Mouse (Mus musculus) stomach, embryonic 16.5 days (tissue): Measurements from ENCODE around the gene Aldh1b1. TPM values are rescaled to one million over a fixed set of nuclear protein-coding genes. Genes with fewer than 3 reads are reported as not detected.

ENCODE experiments used
- ATAC-seq: fragments of 200-750 bp; cut with Nextera tagmentation; 2 replicates; pipeline ENCODE4 v1.8.0; 2017; ENCODE audit warnings: moderate number of reproducible peaks, moderate TSS enrichment; ENCODE audit not compliant: insufficient read depth, low FRiP score
- H3K27ac ChIP-seq: fragments of 300-500 bp; sonication (generic); 2 replicates; pipeline ENCODE4 v1.5.1; 2014; ENCODE audit warnings: low read length
- H3K27me3 ChIP-seq: fragments of 300-500 bp; sonication (generic); 2 replicates; pipeline ENCODE4 v1.6.1; 2014; ENCODE audit warnings: low read length, control low read depth, mixed read lengths; ENCODE audit not compliant: control insufficient read depth, insufficient read depth
- H3K36me3 ChIP-seq: fragments of 300-500 bp; sonication (generic); 2 replicates; pipeline ENCODE4 v1.6.1; 2014; ENCODE audit warnings: low read length; ENCODE audit not compliant: control insufficient read depth, insufficient read depth
- H3K4me1 ChIP-seq: fragments of 300-500 bp; sonication (generic); 2 replicates; pipeline ENCODE4 v1.6.1; 2014; ENCODE audit warnings: low read length, control low read depth, mixed read lengths; ENCODE audit not compliant: control insufficient read depth, insufficient read depth
- H3K4me2 ChIP-seq: fragments of 300-500 bp; sonication (generic); 2 replicates; pipeline ENCODE4 v1.6.1; 2014; ENCODE audit warnings: low read depth, low read length, mixed read lengths
- H3K4me3 ChIP-seq: fragments of 300-500 bp; sonication (generic); replicated peaks from 2 replicates; pipeline ENCODE4 v1.5.1; 2014; ENCODE audit warnings: mild to moderate bottlenecking, low read length
- H3K9ac ChIP-seq: fragments of 300-500 bp; sonication (generic); 2 replicates; pipeline ENCODE4 v1.6.1; 2014; ENCODE audit warnings: low read length
- H3K9me3 ChIP-seq: fragments of 300-500 bp; sonication (generic); replicated peaks from 2 replicates; pipeline ENCODE4 v1.6.1; 2016; ENCODE audit warnings: low read length, control low read depth; ENCODE audit not compliant: control insufficient read depth
- WGBS: fragments of 180-500 bp; shearing (Covaris S2); extraction: QIAGEN DNeasy Blood & Tissue Kit; methylation state at CpG from one replicate; pipeline ENCODE4 v1.1.7; 2014; 5-methylcytosine and 5-hydroxymethylcytosine counted together
- polyA plus RNA-seq: library from polyadenylated mRNA; unstranded; fragments of >200 nt; fragmentation: Nextera tagmentation; extraction: Ambion mirVana; gene quantifications from 2 replicates; pipeline ENCODE4 v1.2.1, GENCODE M21; 2015

Aldh1b1 gene
- polyA plus RNA-seq, 1 experiment from 2014 or later, result 95.3 TPM

DNA sequence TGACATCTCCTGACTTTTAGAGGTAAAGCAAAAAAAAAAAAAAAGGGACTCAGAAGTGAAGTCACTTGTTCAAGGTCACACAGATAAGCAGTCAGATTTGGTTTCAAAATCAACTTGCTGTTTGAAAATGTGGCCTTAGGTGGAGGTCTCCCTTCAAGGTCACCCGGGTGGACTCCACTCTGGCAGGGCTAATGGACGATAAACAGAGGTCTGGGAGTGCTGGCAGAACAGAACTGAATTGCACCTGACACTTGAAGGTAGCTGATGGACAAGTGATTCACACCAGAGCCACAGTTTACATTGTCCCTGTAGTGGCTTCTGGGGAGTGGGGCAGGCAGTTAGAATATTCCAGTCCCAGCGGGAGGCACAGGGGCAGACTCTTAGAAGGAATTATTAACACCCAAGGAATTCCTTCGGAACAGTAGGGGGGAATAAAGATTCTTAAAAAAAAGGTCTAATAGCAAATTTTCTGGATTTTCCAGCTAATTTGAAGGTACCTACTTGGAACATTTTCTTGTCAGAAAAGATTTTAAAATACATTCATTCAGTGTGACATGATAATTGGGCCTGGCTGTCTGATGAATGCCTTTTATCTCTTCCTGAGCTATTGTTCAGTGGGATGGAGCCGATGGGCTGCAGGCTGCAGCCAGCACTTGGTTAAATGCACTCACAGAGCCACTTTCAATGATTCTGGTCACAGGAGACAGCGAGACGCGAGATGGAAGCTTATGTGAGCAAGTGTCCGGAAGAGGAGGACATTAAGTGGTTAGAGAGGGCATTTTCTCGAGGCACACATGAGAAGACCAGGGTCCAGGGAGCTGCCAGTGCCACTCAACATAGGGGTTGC is 28.8 kb upstream of the Aldh1b1 start:
- no peak for ATAC-seq
- Histone ChIP-seq H3K4me1 (peaks cover 34% of the 10 kb centered on the region), H3K4me3 (no peak overlapping the region), H3K36me3 (no peaks in the 10 kb centered on the region), H3K9me3 (no peaks in the 10 kb centered on the region), H3K4me2 (no peak overlapping the region), H3K9ac (no peak overlapping the region), H3K27me3 (peaks cover 5% of the 10 kb centered on the region; the same call in 1 of the 2 replicates), H3K27ac (no peak overlapping the region)
- 42% methylated on average over 10 of the region's 10 CpGs for whole genome bisulfite sequencing

- Histone ChIP-seq H3K4me1 (peaks cover 28% of the 10 kb centered on the region), H3K4me2 (no peak overlapping the region), H3K9me3 (no peaks in the 10 kb centered on the region), H3K27me3 (peaks cover 5% of the 10 kb centered on the region; the same call in 1 of the 2 replicates), H3K9ac (no peak overlapping the region), H3K27ac (no peak overlapping the region), H3K4me3 (no peak overlapping the region), H3K36me3 (no peaks in the 10 kb centered on the region)
- WGBS, result 44% methylated on average over 4 of the region's 4 CpGs
- ATAC-seq, result no peak
Measured at GRCm38 (mm10) chr4:45770638-45771033, 28.2 kb upstream of the Aldh1b1 start.

DNA sequence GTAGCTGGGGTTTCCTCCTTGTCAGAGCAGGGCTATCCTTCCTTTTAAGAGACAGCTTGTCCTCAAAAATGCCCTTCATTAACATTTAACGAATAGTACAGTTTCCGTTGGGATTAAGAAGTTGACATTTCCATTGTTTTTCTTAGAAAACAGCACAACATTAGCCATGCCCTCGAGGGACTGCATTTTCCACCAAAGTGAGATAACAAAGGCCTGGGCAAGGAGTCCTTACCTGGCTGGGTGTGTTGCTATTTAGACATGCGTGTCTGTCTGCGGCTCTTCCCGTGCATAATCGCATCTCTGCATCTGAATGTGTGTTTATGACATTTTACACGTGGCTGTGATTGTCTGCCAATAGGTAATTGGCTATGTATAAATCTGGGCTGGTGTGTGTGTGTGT is 27.6 kb upstream of the Aldh1b1 start:
- Histone ChIP-seq H3K27ac (no peak overlapping the region), H3K4me1 (peaks cover 22% of the 10 kb centered on the region), H3K4me2 (no peak overlapping the region), H3K9me3 (no peaks in the 10 kb centered on the region), H3K27me3 (peaks cover 5% of the 10 kb centered on the region; the same call in 1 of the 2 replicates), H3K4me3 (no peak overlapping the region), H3K9ac (no peak overlapping the region), H3K36me3 (no peaks in the 10 kb centered on the region)
- ATAC-seq, result no peak
- 39% methylated on average over 8 of the region's 8 CpGs for WGBS

- no peak overlapping the region for H3K27ac ChIP-seq
- no peak overlapping the region for H3K4me2 ChIP-seq
- peaks cover 5% of the 10 kb centered on the region; the same call in 1 of the 2 replicates for H3K27me3 ChIP-seq
- H3K9ac ChIP-seq, result no peak overlapping the region; the same call in 1 of the 2 replicates
- H3K36me3 ChIP-seq, result no peaks in the 10 kb centered on the region
- no peak overlapping the region for H3K4me3 ChIP-seq
- 4% methylated on average over 5 of the region's 5 CpGs for WGBS
- H3K9me3 ChIP-seq, result no peaks in the 10 kb centered on the region
- no peak for ATAC-seq
- H3K4me1 ChIP-seq, result peaks cover 20% of the 10 kb centered on the region
Measured at GRCm38 (mm10) chr4:45771619-45772018, 27.2 kb upstream of the Aldh1b1 start.

GRCm38 (mm10) chr4:45783671-45784070 is 15.2 kb upstream of the Aldh1b1 start:
- Histone ChIP-seq H3K9me3 (no peaks in the 10 kb centered on the region), H3K4me3 (no peak overlapping the region), H3K4me2 (no peak overlapping the region), H3K9ac (no peak overlapping the region), H3K27ac (no peak overlapping the region), H3K27me3 (no peaks in the 10 kb centered on the region), H3K36me3 (no peaks in the 10 kb centered on the region), H3K4me1 (no peaks in the 10 kb centered on the region)
- 50% methylated on average over 1 of the region's 1 CpGs for WGBS
- ATAC-seq, result no peak

DNA sequence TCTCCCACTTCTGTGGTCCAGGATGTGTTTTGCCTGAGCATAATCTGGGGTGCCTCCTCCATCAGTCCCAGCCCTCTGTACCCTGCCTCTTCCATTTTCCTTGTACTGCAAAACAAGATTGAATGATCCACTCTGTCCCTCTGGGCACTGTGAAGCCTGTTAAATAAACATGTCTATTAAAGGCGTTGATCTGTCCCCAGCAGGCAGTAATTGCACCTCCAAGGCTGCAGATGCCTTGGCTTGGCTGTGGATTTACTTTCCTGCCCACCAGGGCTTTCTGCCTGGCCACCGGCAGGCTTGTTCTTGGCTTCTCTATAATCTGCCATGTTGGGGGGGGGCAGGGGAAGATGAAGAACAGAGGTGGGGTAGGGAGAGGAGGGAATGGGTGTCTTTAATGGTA is 12.9 kb upstream of the Aldh1b1 start:
- H3K27ac ChIP-seq, result no peak overlapping the region
- no peaks in the 10 kb centered on the region for H3K4me1 ChIP-seq
- no peaks in the 10 kb centered on the region for H3K27me3 ChIP-seq
- no peak overlapping the region for H3K9ac ChIP-seq
- no peak overlapping the region for H3K4me3 ChIP-seq
- no peak overlapping the region for H3K4me2 ChIP-seq
- 34% methylated on average over 2 of the region's 2 CpGs for WGBS
- ATAC-seq, result no peak
- no peaks in the 10 kb centered on the region for H3K9me3 ChIP-seq
- H3K36me3 ChIP-seq, result no peaks in the 10 kb centered on the region

- Histone ChIP-seq H3K4me3 (no peak overlapping the region), H3K27ac (no peak overlapping the region), H3K9ac (no peak overlapping the region), H3K36me3 (no peaks in the 10 kb centered on the region), H3K4me1 (no peaks in the 10 kb centered on the region), H3K27me3 (no peaks in the 10 kb centered on the region), H3K4me2 (no peak overlapping the region), H3K9me3 (no peaks in the 10 kb centered on the region)
- WGBS, result 47% methylated on average over 4 of the region's 4 CpGs
- ATAC-seq, result no peak
Measured at GRCm38 (mm10) chr4:45786674-45787073, 12.1 kb upstream of the Aldh1b1 start.

- H3K36me3 ChIP-seq, result no peaks in the 10 kb centered on the region
- H3K4me2 ChIP-seq, result no peak overlapping the region
- H3K4me1 ChIP-seq, result no peaks in the 10 kb centered on the region
- no peaks in the 10 kb centered on the region for H3K9me3 ChIP-seq
- WGBS, result 66% methylated on average over 13 of the region's 13 CpGs
- no peak overlapping the region for H3K4me3 ChIP-seq
- H3K27me3 ChIP-seq, result no peaks in the 10 kb centered on the region
- no peak for ATAC-seq
- 0 out of 2 replicates have a peak overlapping the region, but pooled peaks have one; percentile 29 for H3K27ac ChIP-seq
- H3K9ac ChIP-seq, result no peak overlapping the region
Measured at GRCm38 (mm10) chr4:45788446-45789081, 10.3 kb upstream of the Aldh1b1 start.

- Histone ChIP-seq H3K9me3 (no peaks in the 10 kb centered on the region), H3K9ac (no peak overlapping the region), H3K27me3 (no peaks in the 10 kb centered on the region), H3K27ac (0 out of 2 replicates have a peak overlapping the region, but pooled peaks have one; percentile 29), H3K4me1 (no peaks in the 10 kb centered on the region), H3K4me3 (no peak overlapping the region), H3K36me3 (no peaks in the 10 kb centered on the region), H3K4me2 (no peak overlapping the region)
- peak; percentile 65; the same call in 1 of the 2 replicates for ATAC-seq
- 51% methylated on average over 13 of the region's 13 CpGs for WGBS
Measured at GRCm38 (mm10) chr4:45789263-45789958, 9.4 kb upstream of the Aldh1b1 start.
